Mouse (Mus musculus): Measurements from ENCODE around the gene Neurog2. TPM values are rescaled to one million over a fixed set of nuclear protein-coding genes. Genes with fewer than 3 reads are reported as not detected.

Neurog2 gene
- total and polyA plus RNA-seq, 3 experiments: not detected

DNA sequence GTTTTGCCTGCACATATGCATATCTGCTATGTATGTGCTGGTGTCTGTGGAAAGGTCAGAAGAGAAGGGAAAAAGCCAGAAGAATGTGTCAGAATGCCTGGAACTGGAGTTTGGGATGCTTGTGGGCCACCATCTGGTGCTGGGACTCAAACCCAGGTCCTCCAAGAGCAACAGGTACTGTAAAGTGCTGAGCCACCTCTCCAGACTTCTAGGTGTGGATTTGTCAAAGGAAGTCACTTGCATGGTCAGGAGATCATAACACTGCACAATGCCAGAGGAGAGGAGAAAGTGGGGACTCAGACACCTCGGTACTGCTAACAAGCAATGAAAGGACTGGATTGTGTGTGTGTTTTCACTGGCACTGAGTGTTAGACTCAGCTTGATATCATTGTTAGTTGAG is 2.7 kb upstream of the Neurog2 start:
- no peak overlapping the region for H3K4me3 ChIP-seq (replicated peaks in 1 of 3; ENCODE audit: low read depth in 2 of 3, low read length in 2 of 3, poor library complexity in 1 of 3)
- DNase-seq (ENCODE audit: extremely low read depth): no peak
- no peaks in the 10 kb centered on the region for H3K27me3 ChIP-seq (replicated peaks)
- in situ Hi-C loops (cut with MboI; ENCODE audit: low pct_ligation_motif_present, low pct_unique_long_range_greater_than_20kb, low sequenced_read_pairs) (loop anchor here (25.0 kb wide), 1 partner anchor 107 kb away; no protein-coding TSS in a partner anchor), dilution Hi-C loops (cut with MboI; ENCODE audit: extremely low pct_ligation_motif_present, extremely low pct_unique_long_range_greater_than_20kb, low sequenced_read_pairs) (no loop called here)
- TF ChIP-seq CTCF (conservative IDR thresholded peaks at IDR 0.05 in 1 of 2, IDR thresholded peaks at IDR 0.05 in 1 of 2; ENCODE audit: low read depth in 2 of 2, low read length in 2 of 2): no peak
- no peak for TF ChIP-seq ZNF384 (IDR thresholded peaks at IDR 0.05; ENCODE audit: low read depth, low read length)
- TF ChIP-seq MXI1 (IDR thresholded peaks at IDR 0.05; ENCODE audit: low read depth, low read length): no peak
- TF ChIP-seq IRF4 (IDR thresholded peaks at IDR 0.05; ENCODE audit: low read depth, low read length): no peak
- no peak for TF ChIP-seq ZC3H11A (IDR thresholded peaks at IDR 0.05; ENCODE audit: low read depth, low read length)
- no peak for TF ChIP-seq KAT2A (IDR thresholded peaks at IDR 0.05; ENCODE audit: insufficient replicate concordance, low read length)
- TF ChIP-seq MEF2A (IDR thresholded peaks at IDR 0.05; ENCODE audit: borderline replicate concordance, low read depth, low read length): no peak
- TF ChIP-seq EP300 (IDR thresholded peaks at IDR 0.05; ENCODE audit: low read length): no peak
- TF ChIP-seq POLR2A (IDR thresholded peaks at IDR 0.05; ENCODE audit: low read depth, low read length): no peak
- TF ChIP-seq JUN (IDR thresholded peaks at IDR 0.05; ENCODE audit: insufficient read depth, low read depth, low read length): no peak
- no peak for TF ChIP-seq MAZ (IDR thresholded peaks at IDR 0.05; ENCODE audit: low read depth, low read length)
- H3K79me2 ChIP-seq (replicated peaks; ENCODE audit: control insufficient read depth, extremely low read depth, insufficient read depth, poor library complexity, severe bottlenecking): no peaks in the 10 kb centered on the region
- H3K4me2 ChIP-seq (ENCODE audit: insufficient read depth, low read depth, poor library complexity, severe bottlenecking): no peak overlapping the region
- no peaks in the 10 kb centered on the region for H3K36me3 ChIP-seq (replicated peaks in 1 of 2; ENCODE audit: control insufficient read depth in 1 of 2, insufficient read depth in 1 of 2, low read length in 1 of 2)
- H3K9ac ChIP-seq (ENCODE audit: insufficient read depth, low read depth): no peak overlapping the region
- H3K9me3 ChIP-seq (replicated peaks; ENCODE audit: low read length): peaks cover 13% of the 10 kb centered on the region
- H3K4me1 ChIP-seq (ENCODE audit: control insufficient read depth in 1 of 2, insufficient read depth in 2 of 2): no peaks in the 10 kb centered on the region
- H3K27ac ChIP-seq (ENCODE audit: insufficient read depth, low read depth): no peak overlapping the region

- no peak overlapping the region for H3K9ac ChIP-seq (ENCODE audit: insufficient read depth, low read depth)
- H3K27me3 ChIP-seq (replicated peaks): no peaks in the 10 kb centered on the region
- dilution Hi-C loops (cut with MboI; ENCODE audit: extremely low pct_ligation_motif_present, extremely low pct_unique_long_range_greater_than_20kb, low sequenced_read_pairs): no loop called here
- H3K9me3 ChIP-seq (replicated peaks; ENCODE audit: low read length): peaks cover 13% of the 10 kb centered on the region
- in situ Hi-C loops (cut with MboI; ENCODE audit: low pct_ligation_motif_present, low pct_unique_long_range_greater_than_20kb, low sequenced_read_pairs): loop anchor here (25.0 kb wide), 1 partner anchor 106 kb away; no protein-coding TSS in a partner anchor
- H3K4me3 ChIP-seq (replicated peaks in 1 of 3; ENCODE audit: low read depth in 2 of 3, low read length in 2 of 3, poor library complexity in 1 of 3): no peak overlapping the region
- H3K79me2 ChIP-seq (replicated peaks; ENCODE audit: control insufficient read depth, extremely low read depth, insufficient read depth, poor library complexity, severe bottlenecking): no peaks in the 10 kb centered on the region
- H3K36me3 ChIP-seq (replicated peaks in 1 of 2; ENCODE audit: control insufficient read depth in 1 of 2, insufficient read depth in 1 of 2, low read length in 1 of 2): no peaks in the 10 kb centered on the region
- no peak overlapping the region for H3K27ac ChIP-seq (ENCODE audit: insufficient read depth, low read depth)
- TF ChIP-seq ZMIZ1 (IDR thresholded peaks at IDR 0.05; ENCODE audit: low read depth, low read length): no peak
- DNase-seq (ENCODE audit: extremely low read depth): no peak
- no peaks in the 10 kb centered on the region for H3K4me1 ChIP-seq (ENCODE audit: control insufficient read depth in 1 of 2, insufficient read depth in 2 of 2)
- no peak overlapping the region for H3K4me2 ChIP-seq (ENCODE audit: insufficient read depth, low read depth, poor library complexity, severe bottlenecking)
Observed at GRCm38 (mm10) chr3:127630735-127631372, 2.1 kb upstream of the Neurog2 start.

DNA sequence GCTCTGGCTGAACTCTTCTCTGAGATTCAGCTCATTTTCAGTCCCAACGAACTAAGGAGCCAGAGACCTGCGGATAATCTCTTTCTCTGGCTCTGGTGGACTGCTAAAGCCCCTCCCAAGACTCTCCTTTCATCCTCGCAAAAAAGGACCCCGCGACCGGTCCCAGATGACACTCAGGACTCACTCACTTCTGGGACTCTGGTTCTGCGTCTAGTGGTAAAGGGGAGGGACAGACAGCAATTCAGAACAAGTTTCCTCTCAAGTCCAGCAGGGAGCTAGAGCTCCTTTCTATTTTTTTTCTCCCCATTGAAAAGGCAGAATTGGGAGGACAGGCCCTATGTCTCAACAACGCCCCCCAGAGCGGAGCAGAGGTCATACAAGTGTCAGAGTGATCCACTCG is 1.4 kb upstream of the Neurog2 start:
- dilution Hi-C loops (cut with MboI; ENCODE audit: extremely low pct_ligation_motif_present, extremely low pct_unique_long_range_greater_than_20kb, low sequenced_read_pairs): no loop called here
- no peak overlapping the region for H3K4me2 ChIP-seq (ENCODE audit: insufficient read depth, low read depth, poor library complexity, severe bottlenecking)
- H3K9ac ChIP-seq (ENCODE audit: insufficient read depth, low read depth): no peak overlapping the region
- TF ChIP-seq KAT2A (IDR thresholded peaks at IDR 0.05; ENCODE audit: insufficient replicate concordance, low read length): no peak
- no peak for TF ChIP-seq SMC3 (IDR thresholded peaks at IDR 0.05; ENCODE audit: low read depth, low read length)
- TF ChIP-seq PAX5 (IDR thresholded peaks at IDR 0.05; ENCODE audit: low read length): no peak
- no peak for TF ChIP-seq ZC3H11A (IDR thresholded peaks at IDR 0.05; ENCODE audit: low read depth, low read length)
- TF ChIP-seq HCFC1 (IDR thresholded peaks at IDR 0.05; ENCODE audit: low read depth, low read length): no peak
- TF ChIP-seq JUND (conservative IDR thresholded peaks at IDR 0.05; ENCODE audit: low read depth, low read length): no peak
- TF ChIP-seq JUN (IDR thresholded peaks at IDR 0.05; ENCODE audit: insufficient read depth, low read depth, low read length): no peak
- no peak for TF ChIP-seq USF1 (IDR thresholded peaks at IDR 0.05; ENCODE audit: low read depth, low read length)
- no peak for TF ChIP-seq ELF1 (IDR thresholded peaks at IDR 0.05; ENCODE audit: low read depth, low read length)
- TF ChIP-seq MXI1 (IDR thresholded peaks at IDR 0.05; ENCODE audit: low read depth, low read length): no peak
- no peak for TF ChIP-seq MAX (IDR thresholded peaks at IDR 0.05; ENCODE audit: low read length)
- no peak for TF ChIP-seq MEF2A (IDR thresholded peaks at IDR 0.05; ENCODE audit: borderline replicate concordance, low read depth, low read length)
- no peak for TF ChIP-seq MYC (IDR thresholded peaks at IDR 0.05; ENCODE audit: low read depth, low read length)
- TF ChIP-seq SIN3A (IDR thresholded peaks at IDR 0.05; ENCODE audit: low read length): no peak
- no peak for TF ChIP-seq CHD1 (IDR thresholded peaks at IDR 0.05; ENCODE audit: low read depth, low read length)
- H3K27me3 ChIP-seq (replicated peaks): no peaks in the 10 kb centered on the region
- no peak overlapping the region for H3K4me3 ChIP-seq (replicated peaks in 1 of 3; ENCODE audit: low read depth in 2 of 3, low read length in 2 of 3, poor library complexity in 1 of 3)
- in situ Hi-C loops (cut with MboI; ENCODE audit: low pct_ligation_motif_present, low pct_unique_long_range_greater_than_20kb, low sequenced_read_pairs): loop anchor here (25.0 kb wide), 1 partner anchor 106 kb away; no protein-coding TSS in a partner anchor
- H3K27ac ChIP-seq (ENCODE audit: insufficient read depth, low read depth): no peak overlapping the region
- H3K36me3 ChIP-seq (replicated peaks in 1 of 2; ENCODE audit: control insufficient read depth in 1 of 2, insufficient read depth in 1 of 2, low read length in 1 of 2): no peaks in the 10 kb centered on the region
- DNase-seq (ENCODE audit: extremely low read depth): no peak
- H3K9me3 ChIP-seq (replicated peaks; ENCODE audit: low read length): peaks cover 13% of the 10 kb centered on the region
- no peaks in the 10 kb centered on the region for H3K79me2 ChIP-seq (replicated peaks; ENCODE audit: control insufficient read depth, extremely low read depth, insufficient read depth, poor library complexity, severe bottlenecking)
- H3K4me1 ChIP-seq (ENCODE audit: control insufficient read depth in 1 of 2, insufficient read depth in 2 of 2): no peaks in the 10 kb centered on the region

Measured in CH12.LX (cell line).